Mouse (Mus musculus) adrenal gland, adult 10 weeks (tissue): ENCODE results near the gene Dnal1. TPM values are rescaled to one million over a fixed set of nuclear protein-coding genes. Genes with fewer than 3 reads are reported as not detected.

Experiments used
- polyA plus RNA-seq: library from polyadenylated mRNA; stranded (reverse); fragments of 350-450 nt; fragmentation: Illumina TruSeq; extraction: RNeasy Lipid Tissue Mini Kit (QIAGEN cat#74804); gene quantifications from one replicate; pipeline ENCODE4 v1.2.3, GENCODE M21; 2014; ENCODE audit warnings: low read depth, low replicate concordance

The Dnal1 gene
- 34.3 TPM for polyA plus RNA-seq

DNA sequence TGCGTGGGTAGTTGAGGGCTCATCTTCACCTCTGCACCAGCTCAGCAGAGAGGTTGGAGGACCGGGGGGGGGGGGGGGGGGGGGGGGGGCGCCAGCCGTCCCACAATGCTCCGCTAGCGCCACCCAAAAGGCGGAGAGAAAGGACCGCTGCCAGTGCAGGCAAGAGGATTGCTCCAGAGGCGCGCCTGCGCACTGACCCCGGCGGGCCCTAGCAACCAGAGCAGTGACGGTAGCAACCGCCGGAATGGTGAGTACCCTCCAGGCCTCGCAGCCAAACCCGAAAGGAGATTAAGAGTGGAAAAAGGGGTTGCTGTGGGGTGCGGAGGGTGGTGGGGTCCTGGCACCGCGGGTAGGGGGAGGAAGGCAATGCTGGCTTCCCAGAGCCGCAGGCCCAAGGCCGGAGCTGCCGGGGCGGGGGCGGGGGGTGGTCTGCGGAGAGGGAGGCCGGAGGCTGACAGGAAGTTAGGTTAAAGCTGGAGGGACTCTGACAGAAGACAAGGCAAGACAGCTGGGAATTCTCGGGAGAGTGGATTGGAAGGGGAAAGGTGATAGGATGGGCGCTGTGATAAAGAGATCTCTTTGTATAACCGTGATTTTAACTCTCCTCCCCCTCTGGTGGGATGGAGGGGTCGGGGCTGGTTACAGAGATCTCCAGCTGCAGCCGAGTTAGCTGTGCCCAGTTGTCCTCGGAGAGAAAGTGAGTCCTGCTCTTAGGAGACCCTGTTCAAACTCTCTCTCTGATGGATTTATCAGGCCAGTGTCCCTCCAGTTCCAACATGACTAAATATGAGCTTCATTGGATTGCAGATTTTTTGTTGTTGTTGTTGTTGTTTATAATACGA lies at the start of gene Dnal1:
Dnal1 (plus strand) TSS at position 214 of the 842 bp plus-strand sequence.

DNA sequence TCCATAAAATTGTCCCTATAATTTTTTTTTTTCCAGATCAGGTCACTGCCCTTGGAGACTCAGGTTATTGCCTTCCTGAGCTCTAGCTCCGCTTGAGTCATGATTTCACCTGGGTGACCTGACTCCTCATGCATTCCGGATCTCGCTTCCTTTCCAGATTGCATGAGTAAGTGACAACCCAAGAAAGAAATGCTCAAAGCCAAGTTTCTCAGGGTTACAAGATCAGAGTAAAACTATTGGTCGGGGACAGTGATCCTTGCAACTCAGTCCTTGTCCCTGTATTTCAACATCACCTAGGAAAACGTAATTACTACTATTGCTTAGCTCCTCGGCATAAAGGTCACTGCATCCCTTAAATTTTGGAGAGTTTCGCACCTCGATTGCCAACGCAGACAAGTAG lies 45.2 kb upstream of the Dnal1 start, which contains the start of gene Acot5:
Acot5 (plus strand) TSS at position 340 of the 400 bp plus-strand sequence.

DNA sequence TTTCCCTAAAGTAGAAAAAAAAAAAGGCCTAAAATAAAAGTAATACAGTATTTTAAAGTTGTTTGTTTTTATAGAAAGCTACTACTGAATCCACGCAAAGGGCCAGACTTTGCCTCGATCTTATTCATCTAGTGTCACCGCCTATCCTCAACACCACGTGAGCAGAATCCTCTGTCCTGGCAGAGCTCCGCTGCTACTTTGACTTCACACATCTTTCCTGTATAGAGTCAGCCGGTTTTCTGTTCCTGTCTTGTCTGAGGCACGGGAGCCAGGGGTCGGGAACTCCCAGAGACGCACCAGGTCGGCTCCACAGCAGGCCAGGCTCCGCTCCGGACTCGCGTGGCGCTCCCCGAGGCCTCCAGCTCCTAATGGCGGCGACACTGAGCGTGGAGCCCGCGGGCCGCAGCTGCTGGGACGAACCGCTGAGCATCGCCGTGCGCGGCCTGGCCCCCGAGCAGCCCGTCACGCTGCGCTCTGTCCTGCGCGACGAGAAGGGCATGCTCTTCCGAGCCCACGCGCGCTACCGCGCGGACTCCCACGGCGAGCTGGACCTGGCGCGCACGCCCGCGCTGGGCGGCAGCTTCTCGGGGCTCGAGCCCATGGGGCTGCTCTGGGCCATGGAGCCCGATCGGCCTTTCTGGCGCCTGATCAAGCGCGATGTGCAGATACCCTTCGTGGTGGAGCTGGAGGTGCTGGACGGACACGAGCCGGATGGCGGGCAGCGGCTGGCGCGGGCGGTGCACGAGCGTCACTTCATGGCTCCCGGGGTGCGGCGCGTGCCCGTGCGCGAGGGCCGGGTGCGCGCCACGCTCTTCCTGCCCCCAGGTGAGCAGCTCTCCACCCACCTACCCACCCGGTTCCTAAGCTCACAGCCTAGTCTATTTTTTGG lies 13.3 kb upstream of the Dnal1 start, which contains the start of gene Acot6:
Acot6 (plus strand) TSS at position 51 of the 889 bp plus-strand sequence.

GRCm38 (mm10) chr12:84147954-84148621 lies 33.9 kb downstream of the Dnal1 start, which contains the start of gene Pnma1:
Gene Pnma1, minus strand, starts transcription at chr12:84148489.

Other genes with a start within 250 kb of the Dnal1 start
- 24.2 TPM for gene Numb, start 192.4 kb upstream of the Dnal1 start, polyA plus RNA-seq
- 1.7 TPM for gene Riox1, start 163.8 kb upstream of the Dnal1 start, polyA plus RNA-seq
- not detected for gene Heatr4, start 129.5 kb upstream of the Dnal1 start, polyA plus RNA-seq
- 3.1 TPM for gene Acot2, start 126.5 kb upstream of the Dnal1 start, polyA plus RNA-seq
- gene Acot1, start 104.9 kb upstream of the Dnal1 start, polyA plus RNA-seq, result 7.6 TPM
- 2.8 TPM for gene Acot4, start 76.0 kb upstream of the Dnal1 start, polyA plus RNA-seq
- gene Gm49366, start 75.4 kb upstream of the Dnal1 start, polyA plus RNA-seq, result not detected
- 0.58 TPM for gene Acot3, start 62.2 kb upstream of the Dnal1 start, polyA plus RNA-seq
- not detected for gene Acot5, start 45.0 kb upstream of the Dnal1 start, polyA plus RNA-seq
- gene Acot6, start 13.7 kb upstream of the Dnal1 start, polyA plus RNA-seq, result 16.6 TPM
- gene Pnma1, start 34.1 kb downstream of the Dnal1 start, polyA plus RNA-seq, result not detected
- gene Elmsan1, start 104.5 kb downstream of the Dnal1 start, polyA plus RNA-seq, result 10.8 TPM
- gene Ptgr2, start 170.9 kb downstream of the Dnal1 start, polyA plus RNA-seq, result 111 TPM
- gene Zfp410, start 202.5 kb downstream of the Dnal1 start, polyA plus RNA-seq, result 33.8 TPM
- gene Coq6, start 247.3 kb downstream of the Dnal1 start, polyA plus RNA-seq, result 3.1 TPM
- 3.4 TPM for gene Fam161b, start 247.5 kb downstream of the Dnal1 start, polyA plus RNA-seq